19 mouse cellular contexts compared by ENCODE assay signal in genomic region chr3:98936446-98936845, GRCm38 (mm10). TPM values are rescaled to one million over a fixed set of nuclear protein-coding genes. Genes with fewer than 3 reads are reported as not detected.
"Had no signal": no experiment of that assay in that cellular context is flagged by ENCODE, and none has a peak within 500 bp of the region (broad histone marks: within the 10 kb centered on the region; RNA-seq: fewer than 3 reads in every experiment).

No protein-coding gene starts in this region.

- ATAC-seq: lung, postnatal 0 days; midbrain, embryonic 13.5 days; midbrain, embryonic 15.5 days had no signal

- H3K27me3 ChIP-seq: lung, embryonic 15.5 days; megakaryocyte, embryonic 14.5 days; midbrain, embryonic 13.5 days; midbrain, embryonic 15.5 days; neural tube, embryonic 12.5 days; stomach, embryonic 15.5 days had no signal

- H3K27ac ChIP-seq: lung, embryonic 15.5 days; macrophage; midbrain, embryonic 13.5 days; midbrain, embryonic 15.5 days; neural tube, embryonic 12.5 days; stomach, embryonic 15.5 days; stomach, postnatal 0 days had no signal

- H3K9ac ChIP-seq: lung, embryonic 15.5 days; midbrain, embryonic 13.5 days; midbrain, embryonic 15.5 days; neural tube, embryonic 12.5 days; stomach, embryonic 15.5 days had no signal

- H3K4me1 ChIP-seq: lung, embryonic 15.5 days; megakaryocyte, embryonic 14.5 days; stomach, embryonic 15.5 days had no signal

- H3K36me3 ChIP-seq: lung, embryonic 15.5 days; midbrain, embryonic 13.5 days; midbrain, embryonic 15.5 days; neural tube, embryonic 12.5 days; stomach, embryonic 15.5 days had no signal

- H3K9me3 ChIP-seq: lung, embryonic 15.5 days; midbrain, embryonic 13.5 days; midbrain, embryonic 15.5 days; neural tube, embryonic 12.5 days; stomach, embryonic 15.5 days had no signal

- H3K4me2 ChIP-seq: lung, embryonic 15.5 days; midbrain, embryonic 11.5 days; midbrain, embryonic 13.5 days; midbrain, embryonic 15.5 days; neural tube, embryonic 12.5 days; stomach, embryonic 15.5 days had no signal

- H3K4me3 ChIP-seq: lung, embryonic 15.5 days; megakaryocyte, embryonic 14.5 days; midbrain, embryonic 13.5 days; midbrain, embryonic 15.5 days; neural tube, embryonic 12.5 days; stomach, embryonic 15.5 days had no signal

- DNase-seq: lung, adult 2 months; lung, postnatal 14 days; lung, postnatal 36 days; right cerebral cortex, postnatal 14 days; thymus, adult 2 months; thymus, postnatal 25 days; thymus, postnatal 4 days had no signal

RNA-seq across cellular contexts. Expression of gene Hao2, which starts 43.4 kb away (rescaled TPM):
- polyA plus RNA-seq: lung, adult 2 months; lung, postnatal 0 days; macrophage; midbrain, embryonic 11.5 days; midbrain, embryonic 13.5 days; midbrain, embryonic 15.5 days; midbrain, postnatal 0 days; neural tube, embryonic 14.5 days; stomach, postnatal 0 days had no signal
